Mouse (Mus musculus) stomach, embryonic 16.5 days (tissue): Measurements from ENCODE around the gene Klhl36. TPM values are rescaled to one million over a fixed set of nuclear protein-coding genes. Genes with fewer than 3 reads are reported as not detected.

Experiments
- ATAC-seq: fragments of 200-750 bp; cut with Nextera tagmentation; 2 replicates; pipeline ENCODE4 v1.8.0; 2017; ENCODE audit warnings: moderate number of reproducible peaks, moderate TSS enrichment; ENCODE audit not compliant: insufficient read depth, low FRiP score
- H3K27ac ChIP-seq: fragments of 300-500 bp; sonication (generic); 2 replicates; pipeline ENCODE4 v1.5.1; 2014; ENCODE audit warnings: low read length
- H3K27me3 ChIP-seq: fragments of 300-500 bp; sonication (generic); 2 replicates; pipeline ENCODE4 v1.6.1; 2014; ENCODE audit warnings: low read length, control low read depth, mixed read lengths; ENCODE audit not compliant: control insufficient read depth, insufficient read depth
- H3K36me3 ChIP-seq: fragments of 300-500 bp; sonication (generic); 2 replicates; pipeline ENCODE4 v1.6.1; 2014; ENCODE audit warnings: low read length; ENCODE audit not compliant: control insufficient read depth, insufficient read depth
- H3K4me1 ChIP-seq: fragments of 300-500 bp; sonication (generic); 2 replicates; pipeline ENCODE4 v1.6.1; 2014; ENCODE audit warnings: low read length, control low read depth, mixed read lengths; ENCODE audit not compliant: control insufficient read depth, insufficient read depth
- H3K4me2 ChIP-seq: fragments of 300-500 bp; sonication (generic); 2 replicates; pipeline ENCODE4 v1.6.1; 2014; ENCODE audit warnings: low read depth, low read length, mixed read lengths
- H3K4me3 ChIP-seq: fragments of 300-500 bp; sonication (generic); replicated peaks from 2 replicates; pipeline ENCODE4 v1.5.1; 2014; ENCODE audit warnings: mild to moderate bottlenecking, low read length
- H3K9ac ChIP-seq: fragments of 300-500 bp; sonication (generic); 2 replicates; pipeline ENCODE4 v1.6.1; 2014; ENCODE audit warnings: low read length
- H3K9me3 ChIP-seq: fragments of 300-500 bp; sonication (generic); replicated peaks from 2 replicates; pipeline ENCODE4 v1.6.1; 2016; ENCODE audit warnings: low read length, control low read depth; ENCODE audit not compliant: control insufficient read depth
- WGBS: fragments of 180-500 bp; shearing (Covaris S2); extraction: QIAGEN DNeasy Blood & Tissue Kit; methylation state at CpG from one replicate; pipeline ENCODE4 v1.1.7; 2014; 5-methylcytosine and 5-hydroxymethylcytosine counted together
- polyA plus RNA-seq: library from polyadenylated mRNA; unstranded; fragments of >200 nt; fragmentation: Nextera tagmentation; extraction: Ambion mirVana; gene quantifications from 2 replicates; pipeline ENCODE4 v1.2.1, GENCODE M21; 2015

Gene Klhl36
- polyA plus RNA-seq, 1 experiment from 2014 or later: 10.7 TPM

DNA sequence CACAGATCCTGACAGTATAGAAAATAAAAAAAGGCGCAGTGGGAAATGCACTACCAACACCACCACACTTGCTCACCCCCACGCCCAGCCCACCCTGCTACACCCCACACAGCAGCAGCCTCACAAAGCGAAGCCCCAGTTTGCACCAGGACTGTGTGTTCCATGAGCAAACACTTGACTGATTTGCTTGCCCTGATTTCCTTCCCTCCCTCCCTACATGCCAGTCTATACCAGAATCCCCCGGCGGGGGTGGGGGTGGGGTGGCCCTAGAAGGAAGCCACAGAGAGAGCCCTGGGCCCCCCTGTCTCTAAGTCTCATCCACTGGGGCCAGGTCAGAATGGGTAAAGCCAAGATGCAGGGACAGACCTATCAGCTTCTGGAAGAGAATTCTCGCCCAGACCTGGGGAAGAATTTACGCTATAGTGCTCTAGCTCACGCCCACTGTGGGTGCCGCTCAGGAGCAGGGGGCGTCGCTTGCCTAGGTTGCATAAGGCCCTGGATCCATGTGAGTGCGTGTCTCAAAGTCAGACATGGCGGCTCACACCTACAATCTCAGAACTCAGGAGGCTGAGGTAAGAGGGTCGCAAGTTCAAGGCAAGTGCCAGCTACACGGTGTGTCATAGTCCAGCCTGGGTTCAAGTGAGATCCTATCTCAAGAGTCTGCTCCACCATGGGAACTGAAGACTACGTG is 14.7 kb upstream of the Klhl36 start:
- no peak overlapping the region for H3K9ac ChIP-seq
- H3K4me2 ChIP-seq: no peak overlapping the region
- no peaks in the 10 kb centered on the region for H3K27me3 ChIP-seq
- H3K4me3 ChIP-seq: no peak overlapping the region
- no peaks in the 10 kb centered on the region for H3K9me3 ChIP-seq
- no peak for ATAC-seq
- H3K4me1 ChIP-seq: no peaks in the 10 kb centered on the region
- WGBS: 78% methylated on average over 16 of the region's 16 CpGs
- no peak overlapping the region for H3K27ac ChIP-seq
- no peaks in the 10 kb centered on the region for H3K36me3 ChIP-seq

GRCm38 (mm10) chr8:119853521-119853920 is 8.5 kb upstream of the Klhl36 start:
- H3K4me2 ChIP-seq: no peak overlapping the region
- no peaks in the 10 kb centered on the region for H3K4me1 ChIP-seq
- H3K4me3 ChIP-seq: no peak overlapping the region
- no peak overlapping the region for H3K27ac ChIP-seq
- H3K9me3 ChIP-seq: no peaks in the 10 kb centered on the region
- 77% methylated on average over 8 of the region's 8 CpGs for WGBS
- H3K27me3 ChIP-seq: no peaks in the 10 kb centered on the region
- no peak for ATAC-seq
- no peaks in the 10 kb centered on the region for H3K36me3 ChIP-seq
- H3K9ac ChIP-seq: no peak overlapping the region

DNA sequence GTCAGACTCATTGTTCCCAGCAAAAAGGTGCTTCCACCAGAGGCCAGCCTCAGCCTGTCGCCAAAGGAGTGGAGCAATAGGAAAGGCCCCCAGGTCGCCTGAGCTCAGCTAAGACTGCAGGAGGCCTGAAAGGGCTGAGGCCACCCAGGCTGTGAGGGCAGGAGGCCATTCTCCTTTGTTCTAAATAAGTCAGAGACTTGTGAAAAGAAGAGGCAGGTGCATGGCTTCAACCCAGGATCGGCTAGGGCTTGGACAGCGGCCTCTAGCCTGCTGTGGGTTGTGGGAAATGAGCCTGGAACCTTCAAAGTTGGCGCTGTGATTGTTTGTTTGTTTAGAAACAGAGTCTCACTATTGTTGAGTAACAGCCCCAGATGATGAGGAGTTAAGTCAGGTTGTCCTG is 8.0 kb upstream of the Klhl36 start:
- Histone ChIP-seq H3K36me3 (no peaks in the 10 kb centered on the region), H3K27ac (no peak overlapping the region), H3K4me2 (no peak overlapping the region), H3K9me3 (no peaks in the 10 kb centered on the region), H3K4me1 (no peaks in the 10 kb centered on the region), H3K4me3 (no peak overlapping the region), H3K9ac (no peak overlapping the region), H3K27me3 (no peaks in the 10 kb centered on the region)
- 50% methylated on average over 5 of the region's 5 CpGs for WGBS
- no peak for ATAC-seq

DNA sequence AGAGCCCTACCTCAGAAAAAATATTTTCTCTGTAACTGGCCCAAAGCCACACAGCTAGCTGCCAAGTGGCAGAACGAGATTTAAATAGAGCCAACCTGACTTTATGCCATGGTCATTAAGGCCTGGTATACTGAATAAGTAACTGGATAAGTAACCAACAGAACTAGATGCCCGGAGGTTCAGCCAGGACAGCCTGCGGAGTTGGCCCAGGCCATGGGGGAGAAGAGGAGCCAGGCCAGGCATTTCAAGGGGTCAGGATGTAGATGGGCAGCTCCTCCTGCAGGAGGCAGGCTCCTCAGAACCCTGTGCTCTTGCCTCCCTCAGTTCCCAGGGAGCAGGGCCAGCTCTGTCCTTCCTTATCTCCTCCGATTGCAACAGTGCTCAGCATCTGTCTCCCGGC is 6.4 kb upstream of the Klhl36 start:
- H3K27me3 ChIP-seq: no peaks in the 10 kb centered on the region
- H3K4me1 ChIP-seq: no peaks in the 10 kb centered on the region
- H3K27ac ChIP-seq: no peak overlapping the region
- no peak for ATAC-seq
- no peak overlapping the region for H3K9ac ChIP-seq
- H3K4me3 ChIP-seq: no peak overlapping the region
- no peak overlapping the region for H3K4me2 ChIP-seq
- H3K9me3 ChIP-seq: no peaks in the 10 kb centered on the region
- 83% methylated on average over 5 of the region's 5 CpGs for WGBS
- H3K36me3 ChIP-seq: no peaks in the 10 kb centered on the region

DNA sequence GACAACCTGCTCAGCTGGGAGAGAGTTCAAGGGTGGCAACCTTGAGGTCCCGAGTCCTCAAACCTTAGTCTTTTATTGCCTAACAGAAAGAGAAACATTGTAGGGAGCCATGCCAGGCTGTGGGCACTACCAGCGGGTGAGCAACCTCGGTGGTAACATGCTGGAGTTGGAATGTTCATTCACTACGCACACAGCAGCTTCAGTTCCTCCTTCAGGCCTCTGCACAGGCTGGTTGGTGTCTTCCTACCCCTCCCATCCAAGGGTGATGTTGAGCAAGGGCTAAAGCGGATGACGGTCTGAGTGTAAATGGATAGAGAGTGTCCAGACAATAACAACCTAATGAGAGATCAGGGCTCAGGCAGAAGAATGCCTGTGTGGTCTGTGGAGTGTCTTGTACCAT is 4.3 kb upstream of the Klhl36 start:
- Histone ChIP-seq H3K4me2 (no peak overlapping the region), H3K9me3 (no peaks in the 10 kb centered on the region), H3K9ac (no peak overlapping the region), H3K27ac (no peak overlapping the region), H3K4me3 (no peak overlapping the region), H3K27me3 (no peaks in the 10 kb centered on the region), H3K4me1 (peaks cover 3% of the 10 kb centered on the region; the same call in 1 of the 2 replicates), H3K36me3 (no peaks in the 10 kb centered on the region)
- WGBS: 59% methylated on average over 6 of the region's 6 CpGs
- no peak for ATAC-seq

DNA sequence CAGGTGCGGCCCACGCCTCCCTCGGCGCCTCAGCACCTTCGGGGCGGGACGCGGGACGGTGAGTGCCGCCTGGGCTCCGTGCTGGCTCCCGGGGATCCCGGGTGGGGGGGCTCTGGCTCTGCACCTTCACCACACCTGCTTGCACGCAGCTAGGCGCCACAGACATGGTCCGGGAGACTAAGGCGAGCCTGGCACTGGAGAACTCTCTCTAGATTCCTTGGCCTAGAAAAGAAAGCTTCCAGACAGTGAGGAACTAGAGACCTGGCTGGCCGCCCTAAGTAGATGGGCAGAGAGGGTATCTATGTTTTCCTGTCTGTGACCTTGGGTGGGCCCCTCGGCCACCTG is 296 bp downstream of the Klhl36 start:
- Histone ChIP-seq H3K9ac (peak overlapping the region; percentile 88), H3K4me2 (peak overlapping the region; percentile 98), H3K27me3 (no peaks in the 10 kb centered on the region), H3K4me1 (peaks cover 4% of the 10 kb centered on the region; the same call in 1 of the 2 replicates), H3K4me3 (peak overlapping the region; percentile 89), H3K27ac (peak overlapping the region; percentile 80), H3K36me3 (no peaks in the 10 kb centered on the region), H3K9me3 (no peaks in the 10 kb centered on the region)
- ATAC-seq: no peak
- whole genome bisulfite sequencing: 1% methylated on average over 19 of the region's 19 CpGs

DNA sequence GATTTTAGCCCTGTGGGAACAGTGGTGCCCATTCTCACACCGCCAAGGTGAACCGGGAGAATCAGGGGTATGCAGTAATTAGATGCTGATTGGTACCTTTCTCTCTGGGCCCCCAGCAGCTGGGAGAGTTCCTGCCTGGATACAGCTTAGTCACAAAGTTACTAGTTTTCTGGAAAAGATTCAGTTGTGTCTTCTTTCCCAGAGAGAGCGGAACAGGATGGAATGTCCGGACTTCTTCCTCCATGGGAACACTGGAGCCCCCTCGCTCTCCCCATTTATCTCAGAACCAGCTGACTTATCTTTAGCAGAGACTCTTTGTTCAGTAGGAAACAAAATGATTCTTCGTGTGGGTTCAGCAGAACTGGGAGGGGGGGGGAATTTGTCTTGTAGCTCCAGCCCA is 683 bp downstream of the Klhl36 start:
- no peak; the same call in 1 of the 2 replicates for ATAC-seq
- H3K36me3 ChIP-seq: no peaks in the 10 kb centered on the region
- H3K4me3 ChIP-seq: peak overlapping the region; percentile 89
- H3K27me3 ChIP-seq: no peaks in the 10 kb centered on the region
- H3K4me2 ChIP-seq: peak overlapping the region; percentile 98
- WGBS: 8% methylated on average over 6 of the region's 6 CpGs
- H3K4me1 ChIP-seq: peaks cover 4% of the 10 kb centered on the region; the same call in 1 of the 2 replicates
- peak overlapping the region; percentile 88 for H3K9ac ChIP-seq
- peak overlapping the region; percentile 80; the same call in 1 of the 2 replicates for H3K27ac ChIP-seq
- H3K9me3 ChIP-seq: no peaks in the 10 kb centered on the region

DNA sequence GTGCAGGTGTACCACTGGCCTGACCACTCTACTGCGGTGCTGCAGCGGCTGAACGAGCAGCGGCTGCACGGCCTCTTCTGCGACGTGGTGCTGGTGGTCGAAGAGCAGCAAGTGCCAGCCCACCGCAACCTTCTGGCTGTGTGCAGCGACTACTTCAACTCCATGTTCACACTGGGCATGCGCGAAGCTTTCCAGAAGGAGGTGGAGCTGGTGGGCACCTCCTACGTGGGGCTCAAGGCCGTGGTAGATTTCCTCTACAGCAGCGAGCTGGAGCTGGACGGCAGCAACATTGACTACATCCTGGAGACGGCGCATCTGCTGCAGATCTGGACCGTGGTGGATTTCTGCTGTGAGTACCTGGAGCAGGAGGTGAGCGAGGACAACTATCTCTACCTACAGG is 7.5 kb downstream of the Klhl36 start:
- Histone ChIP-seq H3K9me3 (0 out of 2 replicates have a peak, but pooled peaks cover 6% of the 10 kb centered on the region), H3K27ac (no peak overlapping the region), H3K4me3 (no peak overlapping the region), H3K36me3 (peaks cover 15% of the 10 kb centered on the region), H3K4me1 (no peaks in the 10 kb centered on the region), H3K9ac (no peak overlapping the region), H3K4me2 (no peak overlapping the region), H3K27me3 (no peaks in the 10 kb centered on the region)
- 72% methylated on average over 20 of the region's 20 CpGs for WGBS
- no peak for ATAC-seq

- WGBS: 93% methylated on average over 1 of the region's 1 CpGs
- no peak for ATAC-seq
- 0 out of 2 replicates have a peak, but pooled peaks cover 6% of the 10 kb centered on the region for H3K9me3 ChIP-seq
These were observed 11.1 kb downstream of the Klhl36 start for GRCm38 (mm10) chr8:119873181-119873580.

More at GRCm38 (mm10) chr8:119873181-119873580, 11.1 kb downstream of the Klhl36 start:
- peaks cover 15% of the 10 kb centered on the region for H3K36me3 ChIP-seq
- no peak overlapping the region for H3K4me2 ChIP-seq
- no peaks in the 10 kb centered on the region for H3K27me3 ChIP-seq
- no peak overlapping the region for H3K9ac ChIP-seq
- no peak overlapping the region for H3K4me3 ChIP-seq
- H3K27ac ChIP-seq: no peak overlapping the region
- H3K4me1 ChIP-seq: no peaks in the 10 kb centered on the region
